Mouse (Mus musculus): ENCODE measurements at regions not wholly inside any gene's neighbourhood (a gene's known extent, or its start where the extent isn't known, plus 50 kb on each side); places are given as distances from the start of the nearest gene placed in this dataset.

DNA sequence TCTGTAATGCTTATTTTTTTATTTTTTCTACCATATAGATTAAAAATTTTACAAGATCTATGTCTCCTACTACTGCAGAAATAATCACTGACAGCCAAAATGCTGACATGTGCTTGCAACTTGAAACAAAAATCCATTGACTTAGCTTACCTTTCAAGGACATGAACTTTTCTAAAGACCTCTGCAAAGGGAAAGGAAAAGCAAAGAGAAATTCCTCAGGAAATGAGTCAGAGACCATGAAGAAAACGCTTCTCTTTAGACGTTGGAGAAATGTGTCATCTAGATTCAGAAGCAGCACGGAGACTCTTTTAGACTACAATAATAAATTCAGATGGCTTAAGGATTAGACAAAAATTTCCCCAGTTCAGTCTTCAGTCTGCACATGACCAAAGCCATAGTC, 2188.6 kb upstream of the Tenm3 start:
- Histone ChIP-seq H3K27me3 (ENCODE audit: poor library complexity, severe bottlenecking) (no peaks in the 10 kb centered on the region), H3K36me3 (replicated peaks) (no peaks in the 10 kb centered on the region), H3K4me1 (no peaks in the 10 kb centered on the region), H3K27ac (no peak overlapping the region), H3K9me3 (no peaks in the 10 kb centered on the region), H3K4me3 (no peak overlapping the region)
- no peak for DNase-seq (ENCODE audit: extremely low spot score, low spot score)
- 77% methylated on average over 3 of the region's 3 CpGs for WGBS

GRCm38 (mm10) chr8:51010508-51010907, 2166.8 kb upstream of the Tenm3 start:
- WGBS = 86% methylated on average over 3 of the region's 3 CpGs
- no peak overlapping the region for H3K27ac ChIP-seq
- no peak for DNase-seq (ENCODE audit: extremely low spot score, low spot score)

DNA sequence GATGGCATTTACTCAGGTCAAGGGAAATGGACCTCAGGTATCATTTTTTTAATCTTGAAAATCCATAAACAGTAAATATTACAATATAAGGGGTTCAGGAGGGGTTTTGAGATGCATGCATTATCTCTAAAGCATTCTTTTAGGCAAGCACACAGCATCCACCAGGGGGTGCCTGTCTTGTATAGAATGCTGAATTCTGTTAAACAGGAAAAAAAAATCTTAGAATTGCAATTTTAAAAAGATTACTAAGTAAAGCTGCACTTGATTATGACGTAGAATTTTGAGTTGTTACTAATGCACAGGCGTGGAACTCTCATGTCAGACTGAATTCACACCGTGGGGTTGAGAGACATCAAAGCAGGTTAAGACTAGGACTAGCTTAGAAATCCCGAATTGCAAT, 2123.6 kb upstream of the Tenm3 start:
- Histone ChIP-seq H3K4me3 (no peak overlapping the region), H3K27me3 (ENCODE audit: poor library complexity, severe bottlenecking) (no peaks in the 10 kb centered on the region), H3K36me3 (replicated peaks) (no peaks in the 10 kb centered on the region), H3K27ac (no peak overlapping the region), H3K9me3 (no peaks in the 10 kb centered on the region), H3K4me1 (no peaks in the 10 kb centered on the region)
- WGBS = 50% methylated on average over 4 of the region's 4 CpGs
- DNase-seq (ENCODE audit: extremely low spot score, low spot score) = no peak

More at GRCm38 (mm10) chr8:51010508-51010907, 2166.8 kb upstream of the Tenm3 start:
- Histone ChIP-seq H3K27me3 (ENCODE audit: poor library complexity, severe bottlenecking) (no peaks in the 10 kb centered on the region), H3K36me3 (replicated peaks) (no peaks in the 10 kb centered on the region), H3K9me3 (no peaks in the 10 kb centered on the region), H3K4me3 (no peak overlapping the region), H3K4me1 (no peaks in the 10 kb centered on the region)

GRCm38 (mm10) chr8:50917540-50917939, 2073.8 kb upstream of the Tenm3 start:
- 24% methylated on average over 5 of the region's 5 CpGs for WGBS
- H3K4me1 ChIP-seq = peaks cover 25% of the 10 kb centered on the region
- H3K9me3 ChIP-seq = no peaks in the 10 kb centered on the region
- DNase-seq (ENCODE audit: extremely low spot score, low spot score) = no peak
- H3K27me3 ChIP-seq (ENCODE audit: poor library complexity, severe bottlenecking) = peaks cover 46% of the 10 kb centered on the region
- H3K27ac ChIP-seq = no peak overlapping the region
- H3K4me3 ChIP-seq = no peak overlapping the region
- no peaks in the 10 kb centered on the region for H3K36me3 ChIP-seq (replicated peaks)

- peak; percentile 50 for DNase-seq (ENCODE audit: extremely low spot score, low spot score)
- 2% methylated on average over 8 of the region's 8 CpGs for WGBS
- Histone ChIP-seq H3K36me3 (replicated peaks) (no peaks in the 10 kb centered on the region), H3K4me3 (peak overlapping the region; percentile 78), H3K4me1 (peaks cover 25% of the 10 kb centered on the region), H3K27me3 (ENCODE audit: poor library complexity, severe bottlenecking) (peaks cover 46% of the 10 kb centered on the region), H3K27ac (0 out of 2 replicates have a peak overlapping the region, but pooled peaks have one; percentile 30), H3K9me3 (no peaks in the 10 kb centered on the region)
Observed at GRCm38 (mm10) chr8:50916733-50917113, 2073.0 kb upstream of the Tenm3 start.

DNA sequence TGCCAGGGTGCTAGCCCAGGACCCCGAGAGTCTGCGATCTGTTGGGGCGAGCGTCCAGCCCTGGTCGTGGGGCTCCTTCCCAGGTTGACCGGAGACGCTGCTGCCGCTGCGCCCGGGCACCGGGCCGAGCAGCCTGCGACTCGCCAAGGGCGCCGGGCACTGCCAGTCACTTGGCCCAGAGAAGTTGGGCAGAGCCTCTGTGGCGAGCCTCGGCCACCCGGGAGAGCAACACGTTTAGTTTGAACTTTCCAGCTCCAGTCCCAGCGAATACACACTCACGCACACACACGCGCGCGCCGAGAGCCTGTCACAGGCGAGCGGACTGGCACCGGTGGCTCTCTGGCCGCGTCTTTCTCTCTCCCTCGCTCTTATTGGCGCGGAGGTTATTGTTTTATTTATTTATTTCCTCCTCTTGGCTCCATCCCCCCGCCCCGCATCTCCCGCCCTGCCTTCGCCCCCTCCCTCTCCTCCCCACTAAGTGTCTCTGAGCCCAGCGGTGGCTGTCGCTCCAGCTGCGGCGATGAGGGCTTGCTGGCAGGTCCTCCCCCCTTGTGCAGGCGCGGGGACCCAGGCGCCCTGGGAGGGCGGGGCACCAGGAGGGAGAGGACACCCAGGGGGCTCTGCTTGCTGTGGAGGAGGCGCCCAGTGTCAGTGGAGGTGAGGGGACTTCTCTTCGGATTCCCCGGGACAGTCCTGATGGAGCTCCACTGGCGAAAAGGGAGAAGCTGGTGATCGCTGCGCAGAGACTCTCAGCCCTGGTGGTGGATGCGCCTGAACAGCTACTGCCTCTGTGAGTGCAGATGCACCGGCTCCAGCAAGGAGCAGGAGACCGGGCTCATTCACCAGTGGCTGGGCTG, 2072.4 kb upstream of the Tenm3 start:
- H3K27me3 ChIP-seq (ENCODE audit: poor library complexity, severe bottlenecking) = peaks cover 46% of the 10 kb centered on the region
- no peaks in the 10 kb centered on the region for H3K9me3 ChIP-seq
- H3K27ac ChIP-seq = peak overlapping the region; percentile 69
- peak overlapping the region; percentile 78 for H3K4me3 ChIP-seq
- H3K36me3 ChIP-seq (replicated peaks) = no peaks in the 10 kb centered on the region
- DNase-seq (ENCODE audit: extremely low spot score, low spot score) = peak; percentile 54
- H3K4me1 ChIP-seq = peaks cover 25% of the 10 kb centered on the region
- under 1% methylated on average over 51 of the region's 56 CpGs for WGBS

DNA sequence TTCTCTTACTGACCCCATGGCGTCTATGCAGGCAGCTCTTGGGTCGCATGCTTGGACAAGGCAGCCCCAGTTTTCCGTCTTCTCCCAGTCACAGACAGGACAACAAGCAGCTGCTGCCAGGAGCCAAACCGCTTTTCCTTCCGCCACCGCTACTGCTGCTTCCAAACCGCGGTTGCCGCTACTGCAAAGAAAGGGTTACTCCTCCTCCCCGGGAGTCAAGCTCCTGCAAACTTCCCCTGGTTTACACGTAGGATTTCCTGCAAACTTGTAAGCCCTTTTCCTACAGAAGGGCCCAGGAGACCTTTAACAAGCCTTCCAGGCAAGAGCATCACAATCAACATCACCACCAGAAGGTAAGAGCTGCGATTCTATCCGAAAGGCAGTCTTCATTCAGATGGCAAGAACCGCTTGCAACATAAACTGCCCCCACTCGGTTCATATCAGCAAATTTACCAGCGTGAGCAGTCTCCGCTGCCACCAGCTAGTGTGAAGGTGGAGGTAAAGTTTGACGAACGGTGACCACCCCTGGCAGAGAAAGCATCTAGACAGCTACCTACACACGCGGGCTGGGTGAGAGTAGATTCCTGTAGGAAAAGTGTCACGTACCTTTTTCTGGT, 2071.6 kb upstream of the Tenm3 start:
- no peaks in the 10 kb centered on the region for H3K9me3 ChIP-seq
- H3K27ac ChIP-seq = peak overlapping the region; percentile 69
- under 1% methylated on average over 22 of the region's 22 CpGs for WGBS
- DNase-seq (ENCODE audit: extremely low spot score, low spot score) = no peak
- peak overlapping the region; percentile 78 for H3K4me3 ChIP-seq
- H3K36me3 ChIP-seq (replicated peaks) = no peaks in the 10 kb centered on the region
- H3K4me1 ChIP-seq = peaks cover 25% of the 10 kb centered on the region
- peaks cover 46% of the 10 kb centered on the region for H3K27me3 ChIP-seq (ENCODE audit: poor library complexity, severe bottlenecking)

GRCm38 (mm10) chr8:50914615-50915014, 2070.9 kb upstream of the Tenm3 start:
- no peaks in the 10 kb centered on the region for H3K9me3 ChIP-seq
- H3K4me1 ChIP-seq = peaks cover 25% of the 10 kb centered on the region
- peaks cover 46% of the 10 kb centered on the region for H3K27me3 ChIP-seq (ENCODE audit: poor library complexity, severe bottlenecking)
- WGBS = 18% methylated on average over 7 of the region's 7 CpGs
- H3K4me3 ChIP-seq = peak overlapping the region; percentile 78
- no peak overlapping the region for H3K27ac ChIP-seq
- no peaks in the 10 kb centered on the region for H3K36me3 ChIP-seq (replicated peaks)
- DNase-seq (ENCODE audit: extremely low spot score, low spot score) = no peak

DNA sequence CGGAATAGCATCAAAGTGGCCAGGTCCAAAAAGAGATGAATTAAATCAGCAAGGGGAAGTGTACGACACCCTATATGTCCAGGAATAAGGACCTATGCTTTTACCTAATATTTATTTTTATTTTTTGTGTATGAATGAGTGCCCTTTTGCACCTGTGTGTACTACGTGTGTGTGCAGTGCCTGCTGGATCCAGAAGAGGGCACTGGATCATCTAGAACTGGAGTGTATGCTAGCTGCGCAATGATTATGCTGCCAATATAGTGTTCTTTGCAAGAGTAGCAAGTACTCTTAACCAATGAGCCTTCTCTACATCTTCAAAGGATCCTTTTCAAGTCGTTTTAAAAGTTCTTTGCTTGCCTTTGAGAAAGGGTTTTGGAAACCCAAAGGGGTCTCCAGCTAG, 2034.4 kb upstream of the Tenm3 start:
- Histone ChIP-seq H3K36me3 (replicated peaks) (no peaks in the 10 kb centered on the region), H3K4me3 (no peak overlapping the region), H3K9me3 (no peaks in the 10 kb centered on the region), H3K27me3 (ENCODE audit: poor library complexity, severe bottlenecking) (no peaks in the 10 kb centered on the region), H3K4me1 (no peaks in the 10 kb centered on the region), H3K27ac (no peak overlapping the region)
- no peak for DNase-seq (ENCODE audit: extremely low spot score, low spot score)
- 87% methylated on average over 5 of the region's 5 CpGs for WGBS
